Mouse (Mus musculus) forebrain, embryonic 12.5 days (tissue): Measurements from ENCODE around the gene Tln2. TPM values are rescaled to one million over a fixed set of nuclear protein-coding genes. Genes with fewer than 3 reads are reported as not detected.

ENCODE experiments used
- ATAC-seq: fragments of 200-750 bp; cut with Nextera tagmentation; 2 replicates; pipeline ENCODE4 v1.8.0; 2017; ENCODE audit warnings: moderate TSS enrichment; ENCODE audit not compliant: low FRiP score
- H3K27ac ChIP-seq: fragments of 300-500 bp; sonication (generic); 2 replicates; pipeline ENCODE4 v1.5.1; 2016; ENCODE audit warnings: mild to moderate bottlenecking
- H3K27me3 ChIP-seq: fragments of 300-500 bp; sonication (generic); 2 replicates; pipeline ENCODE4 v1.6.1; 2016; ENCODE audit warnings: mild to moderate bottlenecking
- H3K36me3 ChIP-seq: fragments of 300-500 bp; sonication (generic); replicated peaks from 2 replicates; pipeline ENCODE4 v1.6.1; 2016; ENCODE audit warnings: mild to moderate bottlenecking
- H3K4me1 ChIP-seq: fragments of 300-500 bp; sonication (generic); 2 replicates; pipeline ENCODE4 v1.6.1; 2016
- H3K4me2 ChIP-seq: fragments of 300-500 bp; sonication (generic); 2 replicates; pipeline ENCODE4 v1.6.1; 2016; ENCODE audit warnings: mild to moderate bottlenecking, moderate library complexity
- H3K4me3 ChIP-seq: fragments of 300-500 bp; sonication (generic); replicated peaks from 2 replicates; pipeline ENCODE4 v1.5.1; 2016; ENCODE audit warnings: mild to moderate bottlenecking
- H3K9ac ChIP-seq: fragments of 300-500 bp; sonication (generic); 2 replicates; pipeline ENCODE4 v1.6.1; 2016; ENCODE audit warnings: mild to moderate bottlenecking
- H3K9me3 ChIP-seq: fragments of 300-500 bp; sonication (generic); 2 replicates; pipeline ENCODE4 v1.6.1; 2016
- WGBS: fragments of 180-500 bp; shearing (Covaris S2); methylation state at CpG from one replicate; pipeline ENCODE4 v1.1.7; 2016; 5-methylcytosine and 5-hydroxymethylcytosine counted together
- polyA plus RNA-seq: library from polyadenylated mRNA; unstranded; fragments of >200 nt; fragmentation: Nextera tagmentation; extraction: Ambion mirVana; gene quantifications from 2 replicates; pipeline ENCODE4 v1.2.1, GENCODE M21; 2016

Gene Tln2
- polyA plus RNA-seq, 1 experiment from 2014 or later: 17.3 TPM

DNA sequence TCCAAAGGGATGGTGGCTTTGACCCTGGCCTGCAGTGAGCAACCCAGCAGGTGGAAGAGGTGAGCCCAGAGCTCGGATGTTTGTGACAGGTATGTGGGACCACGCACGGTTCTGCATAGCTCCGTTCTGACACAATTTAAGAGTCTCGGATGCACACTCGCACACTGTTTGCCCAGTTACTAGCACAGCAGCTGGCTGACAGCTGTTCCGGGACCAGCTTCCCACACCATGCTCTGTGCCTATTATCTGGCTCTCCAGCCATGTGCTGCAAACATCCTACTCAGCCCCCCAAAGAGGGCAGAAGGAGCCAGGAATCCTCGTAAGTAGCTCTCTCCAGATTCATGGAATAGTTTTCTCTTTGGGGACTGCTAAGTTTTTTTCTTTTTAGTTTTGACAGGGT, 17.6 kb downstream of the Tln2 start:
- Histone ChIP-seq H3K9me3 (no peaks in the 10 kb centered on the region), H3K27me3 (no peaks in the 10 kb centered on the region), H3K4me3 (no peak overlapping the region), H3K4me1 (peaks cover 12% of the 10 kb centered on the region), H3K9ac (no peak overlapping the region), H3K36me3 (no peaks in the 10 kb centered on the region), H3K27ac (no peak overlapping the region), H3K4me2 (no peak overlapping the region)
- ATAC-seq: no peak
- 85% methylated on average over 8 of the region's 8 CpGs for WGBS

DNA sequence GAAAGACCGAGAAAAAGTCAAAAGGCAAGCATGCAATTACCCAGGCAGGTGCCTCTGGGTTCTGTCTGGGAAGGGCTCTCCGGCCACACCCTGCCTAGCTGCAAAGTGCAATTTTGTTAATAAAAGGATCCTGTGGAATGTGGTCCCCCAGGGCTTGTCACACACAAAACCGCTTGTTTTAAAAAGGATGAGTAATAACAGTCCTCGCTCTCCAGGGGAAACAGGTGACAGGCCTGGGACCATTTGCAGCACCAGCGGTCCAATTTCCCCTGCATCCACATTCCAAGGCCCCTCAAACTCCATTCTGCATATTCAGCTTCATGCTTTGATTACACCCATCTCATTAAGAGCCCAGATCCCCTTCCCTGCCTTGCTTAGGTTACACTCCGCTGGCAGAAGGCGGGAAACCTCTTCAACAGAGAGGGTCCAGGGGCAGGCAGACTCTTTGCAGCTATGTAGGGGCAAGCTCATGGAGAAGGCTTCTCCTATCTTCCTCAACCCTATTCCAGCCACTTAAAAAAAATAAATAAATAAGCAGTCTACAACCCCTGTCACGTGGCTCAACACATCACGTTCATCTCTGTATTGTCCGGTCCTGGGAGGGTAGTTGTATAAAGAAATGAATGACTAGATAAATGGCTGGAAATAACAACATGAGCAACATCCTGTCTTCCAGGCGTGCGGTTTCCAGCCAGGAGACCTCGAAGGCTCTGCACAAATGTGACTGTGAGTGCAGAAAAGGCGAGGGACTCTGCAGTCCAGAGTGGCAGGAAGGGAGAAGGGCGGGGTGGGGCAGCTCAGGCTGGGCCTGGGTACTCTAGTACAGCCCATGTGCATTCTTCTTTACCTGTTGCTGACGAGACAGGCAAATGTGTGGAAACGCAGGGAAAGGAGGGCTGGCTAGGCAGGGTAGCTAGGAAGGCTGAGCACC, 19.5 kb downstream of the Tln2 start:
- Histone ChIP-seq H3K4me1 (peaks cover 12% of the 10 kb centered on the region), H3K4me3 (no peak overlapping the region), H3K9me3 (no peaks in the 10 kb centered on the region), H3K27me3 (no peaks in the 10 kb centered on the region), H3K27ac (no peak overlapping the region), H3K4me2 (no peak overlapping the region), H3K36me3 (no peaks in the 10 kb centered on the region), H3K9ac (no peak overlapping the region)
- no peak for ATAC-seq
- 66% methylated on average over 17 of the region's 17 CpGs for WGBS

DNA sequence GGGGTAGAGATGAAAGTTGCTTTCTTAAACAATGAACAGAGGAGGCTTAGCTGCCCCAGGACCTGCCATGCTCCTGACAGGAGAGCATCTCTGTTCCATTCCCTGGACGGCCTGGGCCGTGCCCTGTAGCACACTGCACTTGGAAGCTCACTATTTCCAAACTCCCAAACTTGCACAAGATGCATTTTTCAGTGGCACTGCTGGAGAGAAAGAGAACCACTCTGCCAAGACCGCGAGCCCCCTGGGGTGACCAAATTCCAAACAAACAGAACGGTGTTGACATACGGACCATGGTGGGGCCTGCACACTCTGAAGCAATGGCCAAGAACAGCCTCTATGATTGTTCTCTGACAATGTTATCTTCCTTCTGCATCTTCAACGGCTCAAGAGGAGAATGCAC, 25.1 kb downstream of the Tln2 start:
- H3K27me3 ChIP-seq: no peaks in the 10 kb centered on the region
- H3K27ac ChIP-seq: no peak overlapping the region
- no peaks in the 10 kb centered on the region for H3K36me3 ChIP-seq
- no peak for ATAC-seq
- no peak overlapping the region for H3K4me2 ChIP-seq
- H3K4me3 ChIP-seq: no peak overlapping the region
- no peak overlapping the region for H3K9ac ChIP-seq
- H3K9me3 ChIP-seq: no peaks in the 10 kb centered on the region
- H3K4me1 ChIP-seq: peaks cover 7% of the 10 kb centered on the region
- WGBS: 82% methylated on average over 7 of the region's 7 CpGs

DNA sequence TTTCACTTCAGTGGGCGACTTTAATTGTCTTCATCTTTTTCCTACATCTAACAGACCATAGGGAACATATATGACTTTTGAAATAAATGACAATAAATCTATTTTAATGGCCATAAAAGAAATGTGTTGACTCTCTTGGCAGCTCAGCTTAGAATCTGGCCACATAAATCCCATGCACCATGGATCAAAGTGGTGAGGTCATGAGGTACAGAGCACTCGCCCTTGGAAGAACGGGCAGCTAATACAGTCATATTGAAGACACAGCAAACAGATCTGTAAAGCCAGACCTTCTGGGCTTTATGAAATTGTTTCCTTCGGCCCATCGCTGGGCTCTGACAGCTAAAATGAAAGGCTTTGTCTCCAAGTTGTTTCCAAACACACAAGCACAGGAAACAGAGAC, 26.2 kb downstream of the Tln2 start:
- no peaks in the 10 kb centered on the region for H3K36me3 ChIP-seq
- H3K4me3 ChIP-seq: no peak overlapping the region
- H3K9ac ChIP-seq: no peak overlapping the region
- no peak overlapping the region for H3K4me2 ChIP-seq
- H3K9me3 ChIP-seq: no peaks in the 10 kb centered on the region
- no peaks in the 10 kb centered on the region for H3K27me3 ChIP-seq
- WGBS: 85% methylated on average over 5 of the region's 5 CpGs
- H3K27ac ChIP-seq: no peak overlapping the region
- peaks cover 7% of the 10 kb centered on the region for H3K4me1 ChIP-seq
- ATAC-seq: no peak

DNA sequence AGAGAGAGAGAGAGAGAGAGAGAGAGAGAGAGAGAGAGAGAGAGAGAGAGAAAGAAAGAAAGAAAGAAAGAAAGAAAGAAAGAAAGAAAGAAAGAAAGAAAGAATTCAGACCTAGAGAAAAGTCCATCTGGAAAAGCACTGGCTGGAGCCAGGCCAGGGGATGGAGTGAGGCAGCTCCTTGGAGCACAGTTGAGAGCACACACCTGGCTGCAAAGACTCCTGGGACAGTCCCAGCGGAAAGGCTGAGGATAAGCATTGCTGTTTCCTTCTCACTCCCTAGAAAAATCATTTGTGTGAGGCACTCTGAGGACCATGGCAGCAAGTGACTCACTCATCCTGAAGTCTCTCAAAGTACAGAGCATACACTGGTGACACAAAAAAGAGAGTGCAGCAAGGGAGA, 26.9 kb downstream of the Tln2 start:
- Histone ChIP-seq H3K4me2 (no peak overlapping the region), H3K4me3 (no peak overlapping the region), H3K9ac (no peak overlapping the region), H3K36me3 (no peaks in the 10 kb centered on the region), H3K4me1 (peaks cover 7% of the 10 kb centered on the region), H3K27ac (no peak overlapping the region), H3K9me3 (no peaks in the 10 kb centered on the region), H3K27me3 (no peaks in the 10 kb centered on the region)
- WGBS: 90% methylated on average over 1 of the region's 1 CpGs
- no peak for ATAC-seq

DNA sequence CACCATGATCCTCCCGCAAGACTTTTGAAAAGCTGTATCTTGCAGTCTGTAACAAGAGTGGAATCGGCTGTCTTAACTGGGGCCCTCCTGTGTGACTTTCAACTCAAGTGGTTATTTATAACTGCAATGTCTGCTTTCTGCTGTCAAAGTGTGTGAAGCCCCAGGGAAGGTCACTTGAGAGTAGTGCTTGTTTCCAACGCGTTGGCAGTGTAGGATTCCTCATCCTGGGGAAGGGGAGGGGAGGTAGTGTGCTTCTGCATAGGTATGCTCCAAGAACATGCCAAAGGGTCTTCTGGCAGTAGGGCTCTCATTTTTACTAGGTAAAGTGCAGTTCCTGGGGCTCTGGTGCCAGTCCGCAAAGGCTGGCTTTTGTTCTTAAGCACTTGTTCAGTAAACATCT, 29.9 kb downstream of the Tln2 start:
- WGBS: 72% methylated on average over 5 of the region's 5 CpGs
- no peaks in the 10 kb centered on the region for H3K9me3 ChIP-seq
- no peak overlapping the region for H3K4me3 ChIP-seq
- peaks cover 7% of the 10 kb centered on the region for H3K4me1 ChIP-seq
- H3K36me3 ChIP-seq: no peaks in the 10 kb centered on the region
- no peak overlapping the region for H3K27ac ChIP-seq
- H3K27me3 ChIP-seq: no peaks in the 10 kb centered on the region
- H3K9ac ChIP-seq: no peak overlapping the region
- no peak overlapping the region for H3K4me2 ChIP-seq
- ATAC-seq: no peak

DNA sequence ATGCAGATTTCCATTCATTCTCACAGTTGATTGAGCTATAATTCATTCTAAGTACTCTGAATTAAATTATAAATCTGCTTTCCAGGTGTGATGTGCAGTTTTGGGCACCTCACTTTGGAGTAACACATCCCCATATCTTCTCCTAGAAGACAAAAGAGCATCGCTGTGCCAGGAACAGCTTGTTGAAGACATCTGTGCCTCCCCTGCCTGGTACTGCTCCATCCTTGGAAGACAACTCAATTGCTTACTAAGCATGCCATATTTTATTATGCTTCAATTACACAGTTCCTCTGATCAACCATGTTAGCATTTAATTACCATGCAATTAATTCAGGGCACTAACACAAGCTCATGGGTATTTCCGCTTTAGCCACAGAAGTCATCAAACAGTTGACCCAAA, 31.8 kb downstream of the Tln2 start:
- Histone ChIP-seq H3K4me2 (no peak overlapping the region), H3K4me3 (no peak overlapping the region), H3K4me1 (peaks cover 4% of the 10 kb centered on the region; the same call in 1 of the 2 replicates), H3K27me3 (no peaks in the 10 kb centered on the region), H3K36me3 (no peaks in the 10 kb centered on the region), H3K9ac (no peak overlapping the region), H3K9me3 (no peaks in the 10 kb centered on the region), H3K27ac (no peak overlapping the region)
- 81% methylated on average over 2 of the region's 2 CpGs for WGBS
- no peak for ATAC-seq

DNA sequence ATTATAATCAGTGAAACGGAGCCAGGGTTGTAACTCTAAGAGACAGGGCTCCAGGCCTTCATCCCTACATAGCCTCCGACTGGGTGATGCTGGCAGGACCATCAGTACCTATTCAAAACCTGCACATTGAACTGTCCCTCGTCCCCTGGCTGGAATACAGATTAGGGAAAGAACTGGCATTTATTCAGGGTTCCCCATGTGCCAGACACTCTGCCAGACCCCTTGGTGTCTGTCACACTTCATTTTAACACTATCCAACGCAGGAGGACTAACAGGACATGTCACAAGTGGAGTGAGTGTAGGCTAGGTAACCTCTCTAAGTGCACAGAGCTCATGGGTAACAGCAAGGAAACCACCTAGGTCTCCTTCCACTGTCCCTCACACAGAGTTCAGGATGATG, 37.8 kb downstream of the Tln2 start:
- H3K9ac ChIP-seq: no peak overlapping the region
- H3K9me3 ChIP-seq: no peaks in the 10 kb centered on the region
- no peak overlapping the region for H3K27ac ChIP-seq
- peaks cover 5% of the 10 kb centered on the region; the same call in 1 of the 2 replicates for H3K4me1 ChIP-seq
- ATAC-seq: no peak
- no peak overlapping the region for H3K4me2 ChIP-seq
- no peaks in the 10 kb centered on the region for H3K36me3 ChIP-seq
- no peak overlapping the region for H3K4me3 ChIP-seq
- H3K27me3 ChIP-seq: no peaks in the 10 kb centered on the region
- WGBS: 78% methylated on average over 4 of the region's 4 CpGs

DNA sequence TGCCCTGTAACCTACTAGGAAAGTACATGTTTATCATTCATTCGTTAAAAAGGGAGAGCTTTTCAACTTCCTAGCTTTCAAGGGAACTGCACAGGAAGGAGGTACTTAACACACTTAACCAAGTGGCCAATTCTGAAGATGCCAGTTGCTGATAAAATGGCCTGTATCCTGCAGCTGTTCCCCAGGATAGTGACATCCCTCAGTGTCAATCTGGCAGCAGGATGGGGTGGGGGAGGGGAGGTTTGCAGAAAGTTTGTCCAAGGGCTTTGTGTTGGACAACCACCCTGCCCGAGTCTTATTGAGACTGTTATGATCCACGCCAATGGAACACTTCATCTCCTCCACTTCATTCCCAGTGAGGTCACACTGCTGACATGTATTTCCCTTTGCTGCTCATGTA, 50.0 kb downstream of the Tln2 start:
- Histone ChIP-seq H3K27ac (no peak overlapping the region), H3K27me3 (no peaks in the 10 kb centered on the region), H3K4me1 (no peaks in the 10 kb centered on the region), H3K9me3 (0 out of 2 replicates have a peak, but pooled peaks cover 5% of the 10 kb centered on the region), H3K9ac (no peak overlapping the region), H3K36me3 (no peaks in the 10 kb centered on the region), H3K4me3 (no peak overlapping the region), H3K4me2 (no peak overlapping the region)
- 77% methylated on average over 3 of the region's 3 CpGs for WGBS
- ATAC-seq: no peak

DNA sequence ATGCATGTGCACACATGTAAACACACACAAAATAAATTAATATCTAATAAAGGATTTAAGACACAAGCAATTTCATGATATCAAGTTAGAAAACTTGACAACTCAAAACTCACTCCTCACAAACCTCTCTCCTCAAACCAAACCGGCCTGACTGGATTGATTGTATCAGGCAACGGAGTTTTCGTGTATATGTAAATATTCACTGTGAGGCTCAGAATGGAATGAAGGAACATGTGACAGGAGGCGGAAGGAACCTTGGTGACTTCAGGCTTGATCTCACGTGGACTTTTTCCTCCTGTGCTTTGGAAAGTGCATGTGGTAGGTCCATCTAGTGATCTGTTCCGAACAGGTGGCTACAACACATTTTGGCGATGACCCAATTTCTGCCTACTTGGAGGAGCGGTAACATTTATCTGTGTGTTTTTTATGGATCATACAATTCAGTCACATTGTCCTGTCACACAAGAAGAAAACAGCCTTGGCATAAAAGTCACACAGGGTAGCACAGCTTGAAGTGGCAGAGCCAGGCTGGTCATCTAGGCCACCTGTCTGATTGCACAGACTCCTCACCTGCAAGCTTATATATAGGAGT, 54.7 kb downstream of the Tln2 start:
- Histone ChIP-seq H3K9ac (no peak overlapping the region), H3K36me3 (no peaks in the 10 kb centered on the region), H3K4me3 (no peak overlapping the region), H3K27me3 (no peaks in the 10 kb centered on the region), H3K27ac (no peak overlapping the region), H3K9me3 (no peaks in the 10 kb centered on the region), H3K4me1 (peaks cover 4% of the 10 kb centered on the region; the same call in 1 of the 2 replicates), H3K4me2 (no peak overlapping the region)
- WGBS: 95% methylated on average over 8 of the region's 8 CpGs
- ATAC-seq: no peak

DNA sequence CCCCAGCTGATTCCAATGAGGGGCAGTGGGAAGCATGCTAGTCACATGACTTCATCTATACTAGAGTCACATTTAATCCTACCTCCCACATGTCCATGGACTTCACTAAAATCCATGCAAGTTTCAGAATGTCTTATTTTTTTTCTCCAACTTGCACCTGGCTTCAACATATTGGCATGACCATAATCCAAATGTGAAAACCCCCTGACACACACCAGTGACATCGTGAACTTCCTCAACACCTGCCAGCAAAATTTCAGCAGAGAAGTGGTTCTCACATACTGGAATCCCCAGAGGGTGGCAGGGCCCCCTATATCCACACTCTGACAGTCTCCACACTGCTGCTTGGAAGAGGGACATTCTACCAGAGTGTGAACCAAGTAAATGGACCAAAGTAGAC, 57.7 kb downstream of the Tln2 start:
- Histone ChIP-seq H3K36me3 (no peaks in the 10 kb centered on the region), H3K9ac (no peak overlapping the region), H3K4me1 (peaks cover 4% of the 10 kb centered on the region; the same call in 1 of the 2 replicates), H3K27ac (no peak overlapping the region), H3K4me2 (no peak overlapping the region), H3K4me3 (no peak overlapping the region), H3K27me3 (no peaks in the 10 kb centered on the region), H3K9me3 (no peaks in the 10 kb centered on the region)
- ATAC-seq: no peak
- 80% methylated on average over 1 of the region's 1 CpGs for WGBS

DNA sequence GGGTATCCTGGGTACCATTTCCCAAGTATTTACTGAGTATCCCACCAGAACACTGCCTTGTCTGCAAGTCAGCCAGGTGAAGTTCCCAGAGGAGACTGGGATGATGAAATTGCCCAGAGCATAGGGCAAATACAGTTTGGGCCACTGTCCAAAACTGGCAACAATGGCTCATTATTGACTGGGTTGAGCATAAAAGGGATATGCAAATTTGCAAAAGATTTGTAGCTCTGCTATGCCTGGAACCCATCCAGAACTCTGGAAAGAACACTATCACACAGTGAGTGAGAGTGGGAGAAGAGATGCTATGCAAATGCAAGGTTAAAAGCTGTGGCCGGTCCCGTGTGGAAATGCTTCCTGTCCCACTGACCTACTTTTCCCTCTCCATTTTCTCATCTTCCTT, 63.1 kb downstream of the Tln2 start:
- Histone ChIP-seq H3K27ac (no peak overlapping the region), H3K36me3 (no peaks in the 10 kb centered on the region), H3K4me3 (no peak overlapping the region), H3K9ac (no peak overlapping the region), H3K4me1 (peaks cover 9% of the 10 kb centered on the region; the same call in 1 of the 2 replicates), H3K9me3 (no peaks in the 10 kb centered on the region), H3K4me2 (no peak overlapping the region), H3K27me3 (no peaks in the 10 kb centered on the region)
- 54% methylated on average over 2 of the region's 2 CpGs for WGBS
- ATAC-seq: no peak

DNA sequence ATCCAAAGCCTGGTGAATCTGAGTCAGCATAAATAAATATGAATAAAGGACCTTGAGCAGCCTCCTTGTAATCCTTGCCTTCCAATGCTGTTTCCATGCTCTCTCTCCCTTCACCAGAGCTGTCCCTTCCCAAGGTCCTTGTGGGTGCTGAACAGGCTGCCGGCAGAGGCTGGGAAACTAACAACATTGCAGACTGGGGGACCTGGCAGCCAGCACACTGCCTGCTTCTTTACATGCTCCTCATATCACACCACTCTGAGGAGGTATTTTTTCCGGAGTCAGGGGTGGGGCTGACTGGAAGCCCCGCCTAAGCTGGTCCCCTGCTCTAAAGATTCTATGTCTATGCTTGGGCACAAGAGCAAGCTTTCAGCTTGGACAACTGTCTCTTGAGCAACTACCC, 64.2 kb downstream of the Tln2 start:
- no peaks in the 10 kb centered on the region for H3K36me3 ChIP-seq
- no peak overlapping the region for H3K4me3 ChIP-seq
- H3K27me3 ChIP-seq: no peaks in the 10 kb centered on the region
- no peak for ATAC-seq
- WGBS: 77% methylated on average over 3 of the region's 3 CpGs
- H3K4me1 ChIP-seq: peaks cover 9% of the 10 kb centered on the region; the same call in 1 of the 2 replicates
- H3K4me2 ChIP-seq: no peak overlapping the region
- H3K27ac ChIP-seq: no peak overlapping the region
- H3K9ac ChIP-seq: no peak overlapping the region
- no peaks in the 10 kb centered on the region for H3K9me3 ChIP-seq
